Mouse (Mus musculus) heart, postnatal 0 days (tissue): Measurements from ENCODE around the gene Npas3.

Experiments
- CTCF ChIP-seq: IDR thresholded peaks from 2 replicates; pipeline ENCODE4 v1.5.1; 2016; ENCODE audit warnings: antibody characterized with exemption, control low read depth, low read depth
- EP300 ChIP-seq: IDR thresholded peaks from 2 replicates; pipeline ENCODE4 v1.6.1; 2016; ENCODE audit warnings: antibody characterized with exemption, low read depth

- TF ChIP-seq CTCF (no peak), EP300 (no peak)
Measured at GRCm38 (mm10) chr12:53678166-53678565, 429.7 kb downstream of the Npas3 start.
